ENCODE assay signal across 8 mouse cellular contexts in the genomic region with DNA sequence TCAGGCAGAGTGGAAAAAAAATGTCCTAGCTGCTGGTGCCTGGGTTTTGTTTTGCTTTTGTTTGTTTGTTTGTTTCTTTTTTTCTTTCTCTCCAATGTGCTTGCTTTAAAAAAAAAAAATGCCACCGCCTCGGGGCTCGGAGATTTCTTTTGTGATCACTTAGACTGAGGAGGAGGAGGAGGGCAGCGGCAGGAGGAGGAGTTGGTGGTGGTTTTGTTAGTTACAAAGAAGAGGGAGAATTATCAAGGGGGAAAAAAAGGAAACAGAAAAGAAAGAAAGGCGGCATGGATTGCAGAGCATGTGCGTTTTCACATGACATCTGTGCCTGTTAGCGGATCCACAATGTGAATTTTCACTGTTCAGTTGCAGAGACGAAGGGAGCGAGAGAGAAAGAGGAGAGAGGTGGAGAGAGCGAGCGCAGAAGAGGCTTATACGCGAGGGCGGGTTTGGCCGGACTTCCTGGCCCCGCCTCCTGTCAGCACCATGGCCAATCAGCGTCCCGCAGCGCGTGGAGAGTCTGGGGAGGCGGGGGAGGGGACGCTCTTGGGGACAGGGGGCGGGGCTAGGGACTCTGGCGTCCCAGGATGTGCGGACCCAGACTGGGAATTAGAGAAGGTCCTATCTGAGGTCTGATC. TPM values are rescaled to one million over a fixed set of nuclear protein-coding genes. Genes with fewer than 3 reads are reported as not detected.
DNase-seq lines count a peak whose midpoint lies in the region; TF ChIP-seq lines count a peak whose summit lies in the region.

TSS of gene Rorb (minus strand) at position 404 of the 635 bp plus-strand sequence.

- TF ChIP-seq CTCF in lung, adult 2 months (IDR thresholded peaks at IDR 0.05; ENCODE audit: insufficient read depth, low read length), result no peak

- no peak for TF ChIP-seq POLR2A in lung, adult 2 months (IDR thresholded peaks at IDR 0.05; ENCODE audit: borderline replicate concordance, extremely low read depth, low read depth, low read length)

- peaks cover 25% of the 10 kb centered on the region for H3K4me1 ChIP-seq in hindbrain, embryonic 10.5 days (replicated peaks)
- H3K4me1 ChIP-seq in lung, adult 2 months (ENCODE audit: control insufficient read depth, insufficient read depth, low read length), result no peaks in the 10 kb centered on the region

- DNase-seq in Muller cell, postnatal 12 days (ENCODE audit: inconsistent ontology term), result peak; percentile 97
- DNase-seq in cerebellum, adult 9-10 months, result peak; percentile 29
- DNase-seq in frontal cortex, adult 2 months (ENCODE audit: extremely low spot score in 1 of 2, low spot score in 1 of 2), result peak; percentile 59 to 89
- DNase-seq in hindbrain, embryonic 10.5 days (ENCODE audit: low spot score), result peak; percentile 89
- DNase-seq in layer of hippocampus, adult 8-10 months (ENCODE audit: low spot score in 2 of 2), result peak; percentile 61 to 81
- DNase-seq in lung, adult 2 months, result peak; percentile 57
- DNase-seq in ovary, postnatal 14 days (ENCODE audit: low spot score), result peak; percentile 68
- DNase-seq in urinary bladder, postnatal 14 days (ENCODE audit: low spot score), result peak; percentile 76

- H3K9me3 ChIP-seq in hindbrain, embryonic 10.5 days, result no peaks in the 10 kb centered on the region

- under 1% methylated on average over 25 of the region's 25 CpGs for WGBS in hindbrain, embryonic 10.5 days
- under 1% methylated on average over 25 of the region's 25 CpGs for WGBS in lung, adult 2 months

- H3K27me3 ChIP-seq in hindbrain, embryonic 10.5 days (ENCODE audit: insufficient read depth, poor library complexity, severe bottlenecking), result peaks cover 40% of the 10 kb centered on the region

- peak within 1 kb of the TSS; percentile 80 for H3K27ac ChIP-seq in hindbrain, embryonic 10.5 days

- H3K4me3 ChIP-seq in hindbrain, embryonic 10.5 days, result peak within 1 kb of the TSS; percentile 59
- peak within 1 kb of the TSS; percentile 55 for H3K4me3 ChIP-seq in lung, adult 2 months (replicated peaks; ENCODE audit: extremely low read depth, low read depth, low read length)

- H3K36me3 ChIP-seq in hindbrain, embryonic 10.5 days, result no peaks in the 10 kb centered on the region

RNA-seq across cellular contexts. Expression of gene Rorb, which starts in this region (rescaled TPM):
- polyA plus RNA-seq in frontal cortex, adult 2 months (2012; rRNA removed), result 10.6 and 11.8 TPM in 2 replicates
- polyA plus RNA-seq in hindbrain, embryonic 10.5 days (2016; fragmentation: Nextera tagmentation; extraction: Ambion mirVana), result 1.4 and 1.7 TPM in 2 replicates
- total RNA-seq in layer of hippocampus, adult 8-10 months (2022), result 10 to 100 TPM; 17.1 to 22.5 (median 20.3) TPM
- 0.06 TPM in 1 of 2 replicates, not detected in the other for polyA plus RNA-seq in lung, adult 2 months (2012; rRNA removed)

Comparison
In these comparisons a context has a peak if more than half of its experiments do, and no peak if none do; other contexts are left out.
1. Peak in every context shown above with its lines: DNase-seq, H3K4me3 ChIP-seq and H3K27ac ChIP-seq.
2. Peak in DNase-seq and H3K4me3 ChIP-seq in lung, adult 2 months; RNA of the gene not detected or under 1 TPM.
3. DNase-seq: peak in every context shown above with its lines; median percentile 97 in Muller cell, postnatal 12 days; 89 in hindbrain, embryonic 10.5 days; 76 in urinary bladder, postnatal 14 days; 74 in frontal cortex, adult 2 months; 71 in layer of hippocampus, adult 8-10 months; 68 in ovary, postnatal 14 days; 57 in lung, adult 2 months; 29 in cerebellum, adult 9-10 months.